Mouse (Mus musculus): ENCODE measurements around the gene Wsb2.
"Not testable (repeated sequence)": the region's sequence is repeated elsewhere in the genome, so short reads cannot be mapped to it uniquely, and the experiment has no call there.

Wsb2 gene

DNA sequence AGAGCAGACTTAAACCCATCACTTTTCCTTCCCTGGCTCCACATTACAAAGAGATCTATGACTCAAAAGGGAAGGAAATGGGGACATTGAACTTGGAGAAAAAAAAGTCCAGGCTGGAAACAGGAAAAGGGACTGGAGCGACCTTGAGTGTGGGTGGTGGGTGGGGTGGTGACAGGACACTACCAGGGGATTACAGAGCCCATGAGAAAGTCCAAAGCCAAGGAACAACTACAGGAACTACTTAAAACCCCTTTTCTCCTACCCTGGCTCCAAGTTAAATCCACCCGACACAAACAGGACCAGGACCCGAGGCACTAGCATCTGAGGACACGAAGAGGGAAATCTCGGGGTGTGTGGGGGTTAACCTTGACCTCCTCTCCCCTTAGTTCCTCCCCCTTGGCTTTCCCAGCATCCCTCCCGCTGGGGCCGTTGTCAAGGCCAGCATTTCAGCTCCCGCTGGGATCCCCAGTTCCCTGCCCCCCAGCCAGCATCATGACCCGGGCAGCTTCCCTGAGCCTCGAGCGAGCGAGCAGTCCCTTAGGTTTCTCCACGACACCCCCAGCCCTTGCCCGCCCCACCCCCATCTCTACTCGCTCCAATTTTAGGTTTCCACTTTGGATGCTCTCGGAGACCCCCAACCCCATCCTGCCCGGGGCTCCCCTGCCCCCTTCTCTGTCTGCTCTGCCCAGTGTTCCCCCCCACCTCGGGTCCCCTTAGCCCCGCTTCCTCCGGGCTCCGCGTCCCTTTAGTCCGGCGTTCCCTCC is 557 bp upstream of the Wsb2 start:
- no peak for DNase-seq (ENCODE audit: extremely low read depth, low read depth, low spot score)

DNA sequence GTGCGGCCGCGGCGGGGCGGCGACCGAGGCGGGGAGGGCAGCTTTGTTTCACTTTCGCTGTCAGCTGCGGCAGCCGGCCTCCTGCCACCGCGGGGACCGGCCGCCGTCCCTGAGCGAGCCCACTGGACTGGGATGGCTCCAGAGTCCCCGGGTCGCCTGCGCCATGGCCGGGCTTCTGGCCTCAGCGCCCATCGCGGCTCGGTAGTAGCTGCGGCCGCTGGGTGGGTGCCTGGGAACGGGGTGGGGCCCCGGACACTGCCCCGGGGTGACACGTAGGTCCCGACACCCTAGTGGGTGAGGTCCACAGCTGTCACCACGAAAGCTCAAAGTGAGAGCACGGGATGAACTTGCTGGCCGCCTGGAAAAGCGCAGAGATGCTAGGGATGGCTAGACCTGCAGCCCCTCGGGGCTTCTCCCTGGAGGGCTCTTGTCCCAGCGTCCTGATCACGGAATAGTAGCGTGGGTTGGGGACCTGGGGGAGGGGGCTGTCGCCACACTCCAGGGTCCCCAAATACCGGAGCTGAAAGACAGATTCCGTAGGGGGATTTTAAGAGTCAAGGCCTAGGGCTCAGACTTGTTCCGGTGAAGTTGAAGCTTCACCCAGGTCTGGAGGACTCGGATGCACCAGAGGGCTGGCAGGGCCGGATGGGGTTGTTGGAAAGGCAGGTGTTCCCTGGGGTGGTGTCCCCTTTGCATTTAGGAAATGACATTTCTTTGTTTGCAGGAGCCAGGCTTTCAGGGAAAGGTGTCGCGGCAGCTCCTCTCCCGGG is 559 bp downstream of the Wsb2 start:
- DNase-seq (ENCODE audit: extremely low read depth, low read depth, low spot score), result no peak

DNA sequence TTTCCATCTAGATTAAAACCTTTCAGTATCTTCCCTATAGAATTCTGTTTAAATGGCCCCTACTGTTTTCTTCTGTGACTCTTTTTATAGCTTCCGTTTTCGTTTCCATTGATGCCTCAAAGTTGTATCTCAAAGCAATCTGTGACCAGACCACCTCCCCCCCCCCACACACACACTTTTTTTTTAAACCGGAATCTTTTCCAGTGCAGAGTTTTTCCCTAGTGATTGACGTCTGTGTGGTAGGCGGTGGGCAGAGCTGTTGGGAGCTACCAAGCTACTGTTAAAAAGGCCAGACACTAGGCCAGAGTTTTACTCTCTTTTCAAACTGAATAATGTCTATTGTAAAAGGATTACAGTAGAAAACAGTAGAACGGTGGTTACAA is 1.1 kb downstream of the Wsb2 start:
- DNase-seq (ENCODE audit: extremely low read depth, low read depth, low spot score), result no peak

GRCm38 (mm10) chr5:117358725-117359124 is 1.6 kb downstream of the Wsb2 start:
- no peak for DNase-seq (ENCODE audit: extremely low read depth, low read depth, low spot score)

DNA sequence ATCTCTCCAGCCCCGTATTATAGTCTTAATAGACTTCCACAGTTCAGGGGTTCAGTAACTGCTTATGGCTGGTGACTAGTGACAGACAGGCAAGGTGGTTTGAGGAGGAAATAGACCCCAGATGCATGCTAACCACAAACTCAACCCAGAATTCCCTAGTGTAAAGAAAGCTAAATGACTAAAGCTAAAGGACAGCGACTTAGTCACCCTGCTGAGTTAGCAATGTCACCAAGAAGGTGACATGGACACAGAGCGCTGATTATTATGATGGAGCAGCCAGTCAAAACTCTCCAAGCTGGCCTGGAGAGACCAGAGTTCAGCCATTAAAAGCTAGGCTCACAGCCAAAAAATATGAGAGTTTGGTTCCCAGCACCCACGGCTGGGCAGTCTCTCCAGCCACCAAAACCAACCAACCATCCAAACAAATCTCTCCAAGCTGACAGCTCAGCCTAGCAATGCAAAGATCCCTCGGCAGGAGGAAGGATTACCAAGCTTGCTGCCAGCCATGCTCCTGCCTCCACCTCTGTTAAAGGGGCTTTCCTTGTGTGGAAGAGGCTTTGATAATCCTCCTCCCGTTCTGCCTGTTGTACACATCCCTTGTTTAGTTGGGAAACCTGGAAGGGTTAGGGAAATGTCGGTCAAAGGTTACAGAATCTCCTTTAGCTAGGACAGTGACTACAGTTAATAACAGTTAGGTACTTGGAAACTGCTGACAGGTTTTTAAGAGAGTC is 2.6 kb downstream of the Wsb2 start:
- no peak for DNase-seq (ENCODE audit: extremely low read depth, low read depth, low spot score)

GRCm38 (mm10) chr5:117360228-117360515 is 3.1 kb downstream of the Wsb2 start:
- no peak for DNase-seq (ENCODE audit: extremely low read depth, low read depth, low spot score)

DNA sequence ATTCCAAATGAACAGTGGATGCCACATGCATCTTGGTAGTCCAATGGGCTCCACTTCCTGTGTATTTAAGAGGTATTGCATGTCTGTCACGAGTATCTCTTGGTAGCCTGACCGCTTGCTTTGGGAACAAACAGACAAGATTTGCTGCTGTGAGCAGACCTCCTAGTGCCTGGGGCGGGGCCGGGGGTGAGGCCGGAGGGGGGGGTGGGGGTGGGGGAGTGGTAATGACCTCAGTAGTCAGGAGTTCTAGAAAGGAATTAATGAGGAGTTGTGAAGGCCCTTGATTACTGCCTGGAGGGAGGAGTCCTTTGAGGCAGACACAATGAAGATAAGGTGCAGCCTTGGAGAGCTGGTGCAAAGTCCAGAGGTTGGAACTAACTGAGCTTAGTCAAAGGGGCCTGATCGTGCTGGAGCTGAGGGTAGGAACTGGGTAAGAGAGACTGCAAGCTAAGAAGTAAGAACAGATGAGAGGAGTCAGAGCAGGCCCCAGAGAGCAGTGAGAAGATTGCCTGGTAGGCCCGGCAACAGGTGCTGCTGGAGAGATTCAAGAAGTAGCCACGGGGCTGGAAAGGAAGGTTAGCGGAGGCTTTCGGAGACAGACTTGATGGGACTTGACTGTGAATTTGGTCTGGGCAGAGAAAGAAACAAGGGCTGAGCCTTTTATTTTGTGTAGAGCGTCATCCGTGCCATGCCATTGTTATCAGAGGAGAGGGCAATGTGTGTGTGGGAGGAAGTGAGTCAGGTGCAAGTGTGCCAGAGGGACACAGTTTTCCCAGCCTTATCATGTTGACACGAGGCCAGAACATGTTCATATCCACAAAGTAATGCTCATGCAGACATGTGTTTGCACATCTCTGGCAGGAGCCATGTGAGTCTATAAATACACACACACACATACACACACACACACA is 3.8 kb downstream of the Wsb2 start:
- peak; percentile 50 for DNase-seq (ENCODE audit: extremely low read depth, low read depth, low spot score)

DNA sequence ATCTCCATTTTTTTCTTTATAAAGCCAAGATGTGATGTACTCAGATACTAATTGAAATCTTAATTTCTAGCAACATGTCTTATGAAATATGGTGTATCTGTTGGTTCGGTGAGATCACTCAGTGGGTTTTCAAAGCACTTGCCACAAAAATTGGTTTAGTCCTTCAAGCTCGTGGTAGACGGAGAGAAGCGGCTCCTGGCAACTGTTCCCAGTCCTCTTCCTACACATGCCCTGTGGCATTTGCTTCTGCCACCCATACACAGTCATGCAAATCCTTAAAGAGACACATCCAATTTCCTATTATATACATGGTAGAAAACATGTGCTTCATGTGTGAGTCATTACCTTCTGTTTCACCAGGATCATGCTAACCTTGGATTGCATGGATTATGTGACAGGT is 4.5 kb downstream of the Wsb2 start:
- DNase-seq (ENCODE audit: extremely low read depth, low read depth, low spot score), result peak; percentile 55

- no peak for DNase-seq (ENCODE audit: extremely low read depth, low read depth, low spot score)
These were observed 6.1 kb downstream of the Wsb2 start for GRCm38 (mm10) chr5:117363066-117363782.

- DNase-seq (ENCODE audit: extremely low read depth, low read depth, low spot score), result no peak
These were observed 7.7 kb downstream of the Wsb2 start for GRCm38 (mm10) chr5:117364821-117365220.

GRCm38 (mm10) chr5:117365904-117366561 is 8.9 kb downstream of the Wsb2 start:
- DNase-seq (ENCODE audit: extremely low read depth, low read depth, low spot score), result no peak

DNA sequence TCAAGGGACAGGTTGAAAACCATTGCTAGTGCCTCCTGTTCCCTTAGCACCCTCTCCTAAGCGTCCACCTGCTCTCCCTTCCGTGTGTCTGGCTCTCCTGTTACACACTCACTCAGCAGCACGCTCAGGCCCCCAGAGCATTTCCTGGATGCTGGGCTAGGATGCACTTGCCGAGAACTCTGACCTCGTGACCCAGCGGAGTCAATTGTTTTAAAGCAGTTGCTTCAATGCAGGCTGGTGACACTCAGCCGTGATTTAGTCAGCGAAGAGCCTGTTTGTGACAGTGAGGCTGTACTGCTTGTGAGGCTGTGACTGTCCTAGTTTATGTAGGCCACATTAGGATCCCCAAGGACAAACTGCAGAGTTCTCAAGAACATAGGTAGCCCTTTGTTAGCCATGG is 10.1 kb downstream of the Wsb2 start:
- no peak for DNase-seq (ENCODE audit: extremely low read depth, low read depth, low spot score)

DNA sequence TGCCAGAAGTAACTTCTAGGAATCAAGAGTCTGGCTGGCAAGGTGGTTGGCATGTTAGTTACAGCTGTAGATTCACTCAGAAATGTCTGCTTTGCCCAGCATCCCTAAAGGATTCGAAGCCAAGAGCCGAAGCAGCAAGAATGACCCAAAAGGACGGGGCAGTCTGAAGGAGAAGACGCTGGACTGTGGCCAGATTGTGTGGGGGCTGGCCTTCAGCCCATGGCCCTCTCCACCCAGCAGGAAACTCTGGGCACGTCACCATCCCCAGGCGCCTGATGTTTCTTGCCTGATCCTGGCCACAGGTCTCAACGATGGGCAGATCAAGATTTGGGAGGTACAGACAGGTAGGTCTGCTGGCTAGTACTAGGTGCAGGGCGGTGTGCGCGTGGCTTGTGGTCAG is 13.5 kb downstream of the Wsb2 start:
- no peak for DNase-seq (ENCODE audit: extremely low read depth, low read depth, low spot score)

- DNase-seq (ENCODE audit: extremely low read depth, low read depth, low spot score), result no peak
These were observed 16.3 kb downstream of the Wsb2 start for GRCm38 (mm10) chr5:117373418-117373817.

- DNase-seq (ENCODE audit: extremely low read depth, low read depth, low spot score), result no peak
These were observed 17.4 kb downstream of the Wsb2 start for GRCm38 (mm10) chr5:117374372-117375049.

GRCm38 (mm10) chr5:117376331-117376761 is 19.2 kb downstream of the Wsb2 start:
- no peak for DNase-seq (ENCODE audit: extremely low read depth, low read depth, low spot score)

DNA sequence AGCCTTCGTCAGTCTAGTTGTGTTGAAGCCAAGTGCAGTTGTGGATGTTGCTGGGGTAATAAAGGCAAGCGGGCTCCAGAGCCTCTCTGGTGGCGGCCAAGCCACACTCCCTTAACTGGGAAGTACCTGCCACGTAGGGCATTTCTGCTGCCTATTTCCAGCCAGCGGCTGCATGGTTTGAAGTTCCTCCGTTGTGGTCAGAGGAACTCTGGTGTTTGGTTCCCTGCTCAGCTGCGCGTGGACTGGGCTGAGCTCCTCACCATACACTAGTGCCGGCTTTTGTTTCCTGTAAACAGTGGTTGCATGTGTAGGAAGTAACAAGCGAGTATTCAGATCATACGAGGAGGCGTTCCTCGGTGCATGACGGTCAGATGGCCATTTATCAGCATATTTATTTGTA is 20.6 kb downstream of the Wsb2 start:
- not testable (repeated sequence) for DNase-seq (ENCODE audit: extremely low read depth, low read depth, low spot score)

- no peak for DNase-seq (ENCODE audit: extremely low read depth, low read depth, low spot score)
These were observed 23.1 kb downstream of the Wsb2 start for GRCm38 (mm10) chr5:117380199-117380598.

DNA sequence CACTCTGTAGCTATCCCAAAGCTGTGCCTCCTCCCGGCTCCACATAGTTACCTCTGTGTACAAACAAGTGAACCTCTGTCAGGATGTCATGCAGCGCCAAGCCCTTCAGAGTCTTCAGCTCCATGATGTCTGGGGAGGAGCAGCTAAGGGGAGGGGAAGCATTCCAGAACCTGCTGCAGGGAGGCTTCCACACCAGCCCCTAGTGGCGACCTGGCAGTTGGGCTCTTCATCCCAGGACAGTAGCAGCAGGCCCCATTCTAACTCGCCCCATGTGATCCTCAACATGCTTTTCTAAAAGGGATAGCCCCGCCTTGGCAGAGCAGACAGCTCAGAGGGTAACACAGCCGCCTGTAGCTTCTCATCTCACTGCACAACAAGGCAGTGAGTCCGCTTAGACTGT is 24.7 kb downstream of the Wsb2 start:
- DNase-seq (ENCODE audit: extremely low read depth, low read depth, low spot score), result no peak

All from fat pad, adult 2 months (tissue).